Mouse (Mus musculus) adrenal gland, adult 8-10 months (tissue): ENCODE results near the gene Tln2. TPM values are rescaled to one million over a fixed set of nuclear protein-coding genes. Genes with fewer than 3 reads are reported as not detected.

Experiments used
- DNase-seq: peaks from one replicate; pipeline ENCODE4 v3.0.0; 2022
- total RNA-seq, 4 experiments: library from RNA; stranded (reverse); gene quantifications; 2 replicates each; pipeline ENCODE4 v1.2.4; 2022

Gene Tln2
- total RNA-seq, 4 experiments from 2014 or later = 24.8 to 49.7 (median 31.1) TPM

GRCm38 (mm10) chr9:67545794-67546193 lies 13.7 kb downstream of the Tln2 start:
- no peak for DNase-seq

GRCm38 (mm10) chr9:67544783-67545182 lies 14.7 kb downstream of the Tln2 start:
- no peak for DNase-seq

DNA sequence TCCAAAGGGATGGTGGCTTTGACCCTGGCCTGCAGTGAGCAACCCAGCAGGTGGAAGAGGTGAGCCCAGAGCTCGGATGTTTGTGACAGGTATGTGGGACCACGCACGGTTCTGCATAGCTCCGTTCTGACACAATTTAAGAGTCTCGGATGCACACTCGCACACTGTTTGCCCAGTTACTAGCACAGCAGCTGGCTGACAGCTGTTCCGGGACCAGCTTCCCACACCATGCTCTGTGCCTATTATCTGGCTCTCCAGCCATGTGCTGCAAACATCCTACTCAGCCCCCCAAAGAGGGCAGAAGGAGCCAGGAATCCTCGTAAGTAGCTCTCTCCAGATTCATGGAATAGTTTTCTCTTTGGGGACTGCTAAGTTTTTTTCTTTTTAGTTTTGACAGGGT lies 17.6 kb downstream of the Tln2 start:
- DNase-seq = no peak

- no peak for DNase-seq
Measured at GRCm38 (mm10) chr9:67539776-67540706, 19.5 kb downstream of the Tln2 start.

- no peak for DNase-seq
Measured at GRCm38 (mm10) chr9:67534420-67534819, 25.1 kb downstream of the Tln2 start.

GRCm38 (mm10) chr9:67533260-67533659 lies 26.2 kb downstream of the Tln2 start:
- DNase-seq = no peak

DNA sequence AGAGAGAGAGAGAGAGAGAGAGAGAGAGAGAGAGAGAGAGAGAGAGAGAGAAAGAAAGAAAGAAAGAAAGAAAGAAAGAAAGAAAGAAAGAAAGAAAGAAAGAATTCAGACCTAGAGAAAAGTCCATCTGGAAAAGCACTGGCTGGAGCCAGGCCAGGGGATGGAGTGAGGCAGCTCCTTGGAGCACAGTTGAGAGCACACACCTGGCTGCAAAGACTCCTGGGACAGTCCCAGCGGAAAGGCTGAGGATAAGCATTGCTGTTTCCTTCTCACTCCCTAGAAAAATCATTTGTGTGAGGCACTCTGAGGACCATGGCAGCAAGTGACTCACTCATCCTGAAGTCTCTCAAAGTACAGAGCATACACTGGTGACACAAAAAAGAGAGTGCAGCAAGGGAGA lies 26.9 kb downstream of the Tln2 start:
- DNase-seq = no peak

DNA sequence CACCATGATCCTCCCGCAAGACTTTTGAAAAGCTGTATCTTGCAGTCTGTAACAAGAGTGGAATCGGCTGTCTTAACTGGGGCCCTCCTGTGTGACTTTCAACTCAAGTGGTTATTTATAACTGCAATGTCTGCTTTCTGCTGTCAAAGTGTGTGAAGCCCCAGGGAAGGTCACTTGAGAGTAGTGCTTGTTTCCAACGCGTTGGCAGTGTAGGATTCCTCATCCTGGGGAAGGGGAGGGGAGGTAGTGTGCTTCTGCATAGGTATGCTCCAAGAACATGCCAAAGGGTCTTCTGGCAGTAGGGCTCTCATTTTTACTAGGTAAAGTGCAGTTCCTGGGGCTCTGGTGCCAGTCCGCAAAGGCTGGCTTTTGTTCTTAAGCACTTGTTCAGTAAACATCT lies 29.9 kb downstream of the Tln2 start:
- DNase-seq = no peak

- DNase-seq = no peak
Measured at GRCm38 (mm10) chr9:67527726-67528125, 31.8 kb downstream of the Tln2 start.

DNA sequence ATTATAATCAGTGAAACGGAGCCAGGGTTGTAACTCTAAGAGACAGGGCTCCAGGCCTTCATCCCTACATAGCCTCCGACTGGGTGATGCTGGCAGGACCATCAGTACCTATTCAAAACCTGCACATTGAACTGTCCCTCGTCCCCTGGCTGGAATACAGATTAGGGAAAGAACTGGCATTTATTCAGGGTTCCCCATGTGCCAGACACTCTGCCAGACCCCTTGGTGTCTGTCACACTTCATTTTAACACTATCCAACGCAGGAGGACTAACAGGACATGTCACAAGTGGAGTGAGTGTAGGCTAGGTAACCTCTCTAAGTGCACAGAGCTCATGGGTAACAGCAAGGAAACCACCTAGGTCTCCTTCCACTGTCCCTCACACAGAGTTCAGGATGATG lies 37.8 kb downstream of the Tln2 start:
- no peak for DNase-seq

- no peak for DNase-seq
Measured at GRCm38 (mm10) chr9:67509510-67509909, 50.0 kb downstream of the Tln2 start.

GRCm38 (mm10) chr9:67504669-67505260 lies 54.7 kb downstream of the Tln2 start:
- no peak for DNase-seq

DNA sequence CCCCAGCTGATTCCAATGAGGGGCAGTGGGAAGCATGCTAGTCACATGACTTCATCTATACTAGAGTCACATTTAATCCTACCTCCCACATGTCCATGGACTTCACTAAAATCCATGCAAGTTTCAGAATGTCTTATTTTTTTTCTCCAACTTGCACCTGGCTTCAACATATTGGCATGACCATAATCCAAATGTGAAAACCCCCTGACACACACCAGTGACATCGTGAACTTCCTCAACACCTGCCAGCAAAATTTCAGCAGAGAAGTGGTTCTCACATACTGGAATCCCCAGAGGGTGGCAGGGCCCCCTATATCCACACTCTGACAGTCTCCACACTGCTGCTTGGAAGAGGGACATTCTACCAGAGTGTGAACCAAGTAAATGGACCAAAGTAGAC lies 57.7 kb downstream of the Tln2 start:
- DNase-seq = no peak

DNA sequence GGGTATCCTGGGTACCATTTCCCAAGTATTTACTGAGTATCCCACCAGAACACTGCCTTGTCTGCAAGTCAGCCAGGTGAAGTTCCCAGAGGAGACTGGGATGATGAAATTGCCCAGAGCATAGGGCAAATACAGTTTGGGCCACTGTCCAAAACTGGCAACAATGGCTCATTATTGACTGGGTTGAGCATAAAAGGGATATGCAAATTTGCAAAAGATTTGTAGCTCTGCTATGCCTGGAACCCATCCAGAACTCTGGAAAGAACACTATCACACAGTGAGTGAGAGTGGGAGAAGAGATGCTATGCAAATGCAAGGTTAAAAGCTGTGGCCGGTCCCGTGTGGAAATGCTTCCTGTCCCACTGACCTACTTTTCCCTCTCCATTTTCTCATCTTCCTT lies 63.1 kb downstream of the Tln2 start:
- no peak for DNase-seq

DNA sequence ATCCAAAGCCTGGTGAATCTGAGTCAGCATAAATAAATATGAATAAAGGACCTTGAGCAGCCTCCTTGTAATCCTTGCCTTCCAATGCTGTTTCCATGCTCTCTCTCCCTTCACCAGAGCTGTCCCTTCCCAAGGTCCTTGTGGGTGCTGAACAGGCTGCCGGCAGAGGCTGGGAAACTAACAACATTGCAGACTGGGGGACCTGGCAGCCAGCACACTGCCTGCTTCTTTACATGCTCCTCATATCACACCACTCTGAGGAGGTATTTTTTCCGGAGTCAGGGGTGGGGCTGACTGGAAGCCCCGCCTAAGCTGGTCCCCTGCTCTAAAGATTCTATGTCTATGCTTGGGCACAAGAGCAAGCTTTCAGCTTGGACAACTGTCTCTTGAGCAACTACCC lies 64.2 kb downstream of the Tln2 start:
- DNase-seq = peak; percentile 25

- DNase-seq = no peak
Measured at GRCm38 (mm10) chr9:67493876-67494552, 65.5 kb downstream of the Tln2 start.

DNA sequence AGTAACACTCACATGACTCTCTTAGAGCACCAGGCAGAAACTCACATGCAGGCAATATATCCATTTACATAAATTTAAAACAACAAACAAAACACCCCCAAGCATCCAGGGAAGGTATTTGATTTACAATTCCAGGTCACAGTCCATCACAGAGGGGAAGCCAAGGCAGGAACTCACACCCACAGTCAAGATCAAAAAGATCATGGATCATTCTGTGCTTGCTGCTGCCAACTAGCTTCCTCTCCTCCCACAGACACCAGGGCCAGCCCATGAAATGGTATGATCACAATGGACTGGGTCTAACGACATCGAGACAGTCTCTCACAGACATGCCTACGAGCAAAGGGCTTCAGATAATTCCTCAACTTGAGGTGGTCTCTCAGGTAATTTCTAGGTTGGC lies 70.1 kb downstream of the Tln2 start:
- DNase-seq = no peak

GRCm38 (mm10) chr9:67486621-67487020 lies 72.9 kb downstream of the Tln2 start:
- no peak for DNase-seq

GRCm38 (mm10) chr9:67485169-67486072 lies 74.1 kb downstream of the Tln2 start:
- DNase-seq = no peak

GRCm38 (mm10) chr9:67482277-67482676 lies 77.2 kb downstream of the Tln2 start:
- DNase-seq = no peak

GRCm38 (mm10) chr9:67481851-67482250 lies 77.7 kb downstream of the Tln2 start:
- DNase-seq = no peak

- no peak for DNase-seq
Measured at GRCm38 (mm10) chr9:67477445-67477844, 82.1 kb downstream of the Tln2 start.
